1 mouse cellular context compared by ENCODE assay signal in the genomic region with DNA sequence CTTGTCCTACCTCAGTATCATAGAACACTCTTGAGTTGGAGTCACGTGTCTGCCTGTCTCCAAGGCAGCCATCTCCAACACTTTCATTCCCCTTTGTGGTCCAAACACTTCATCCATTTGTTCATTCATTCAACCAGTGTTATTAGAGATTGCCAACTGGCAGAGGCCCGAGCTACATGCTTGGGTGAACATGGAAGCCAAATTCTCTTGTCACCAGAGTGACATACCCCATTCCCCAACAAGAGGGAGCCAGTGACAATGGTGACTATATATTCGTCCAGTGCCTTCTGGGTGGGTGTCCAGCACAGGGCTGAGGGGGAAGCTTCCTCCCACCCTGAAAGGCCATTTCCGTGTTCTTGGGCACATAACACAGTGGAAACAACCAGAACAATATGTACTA.
A peak's percentile ranks its signal among the peaks of the same experiment; 100 is the strongest.
TF ChIP-seq lines count a peak whose summit lies in the region.

No protein-coding gene starts in this region.

TF ChIP-seq in CH12.LX, 34 proteins besides CTCF, POLR2A, EP300 and RAD21:
- no peak for TF ChIP-seq CHD2 (IDR thresholded peaks at IDR 0.05; ENCODE audit: low read length)
- TF ChIP-seq SMC3 (IDR thresholded peaks at IDR 0.05; ENCODE audit: low read depth, low read length), result peak; percentile 4; the same call in 1 of the 2 replicates
- no peak for TF ChIP-seq HCFC1 (IDR thresholded peaks at IDR 0.05; ENCODE audit: low read depth, low read length)
